Mouse (Mus musculus) embryonic fibroblast, embryonic 13.5 days (primary cell): ENCODE measurements at regions not wholly inside any gene's neighbourhood (a gene's known extent, or its start where the extent isn't known, plus 50 kb on each side); places are given as distances from the start of the nearest gene placed in this dataset.

Source experiments
- H3K27ac ChIP-seq: 2 replicates; pipeline ENCODE4 v1.5.1; 2012; ENCODE audit warnings: low read length, control low read depth, inconsistent platforms; ENCODE audit not compliant: insufficient read depth
- H3K4me1 ChIP-seq: 2 replicates; pipeline ENCODE4 v1.6.1; 2011; ENCODE audit warnings: low read length; ENCODE audit not compliant: control insufficient read depth, insufficient read depth
- H3K4me3 ChIP-seq: 2 replicates; pipeline ENCODE4 v1.5.1; 2011; ENCODE audit warnings: mild to moderate bottlenecking, control low read depth, low read length; ENCODE audit not compliant: insufficient read depth
- CTCF ChIP-seq: IDR thresholded peaks from 2 replicates; pipeline ENCODE4 v1.5.1; 2011; ENCODE audit warnings: mild to moderate bottlenecking, control low read depth, low read length, moderate library complexity, borderline replicate concordance; ENCODE audit not compliant: insufficient read depth
- POLR2A ChIP-seq: IDR thresholded peaks from 2 replicates; pipeline ENCODE4 v1.6.1; 2011; ENCODE audit warnings: low read depth, mild to moderate bottlenecking, control low read depth, low read length, moderate library complexity

DNA sequence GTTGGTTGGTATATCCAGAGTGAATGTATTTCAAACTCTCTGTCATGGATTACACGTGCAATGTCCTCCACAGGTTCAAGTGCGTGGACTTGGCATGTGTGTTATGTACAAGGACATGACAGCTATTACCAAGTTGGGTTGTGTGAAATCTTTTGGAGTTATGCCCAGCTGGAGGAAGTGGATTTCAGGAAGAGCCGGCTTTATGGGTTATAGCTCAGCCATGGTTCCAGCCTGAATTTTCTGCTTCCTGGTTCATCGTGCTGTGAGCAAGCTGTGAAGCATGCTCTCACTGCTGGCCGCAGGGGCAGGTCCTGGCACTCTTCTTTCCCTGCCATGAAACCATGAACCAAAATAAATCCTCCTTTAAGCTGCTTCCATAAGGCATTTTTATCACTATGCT is 144.6 kb upstream of the Lcorl start:
- H3K4me1 ChIP-seq, result no peaks in the 10 kb centered on the region

DNA sequence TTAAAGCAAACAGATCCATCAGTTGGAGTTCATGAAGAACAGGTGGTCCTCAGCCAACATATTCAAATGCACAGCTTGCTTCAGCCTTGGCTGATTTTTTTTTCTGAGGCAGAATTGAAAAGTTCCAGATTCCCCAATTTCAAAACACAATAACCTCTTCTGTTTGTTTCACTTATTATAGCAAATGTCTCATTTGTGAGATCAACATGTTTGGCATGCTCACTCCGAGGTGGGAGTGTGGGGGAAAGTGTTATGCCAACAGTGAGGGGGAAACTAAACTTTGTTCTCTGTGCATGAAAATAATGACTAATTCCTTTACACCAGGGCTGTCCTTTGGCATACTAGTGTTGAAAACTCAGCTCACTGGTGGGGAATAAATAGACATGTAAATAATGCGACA is 100.4 kb upstream of the Lcorl start:
- H3K4me3 ChIP-seq, result no peak overlapping the region
- no peaks in the 10 kb centered on the region for H3K4me1 ChIP-seq
- TF ChIP-seq CTCF (no peak), POLR2A (no peak)
- no peak overlapping the region for H3K27ac ChIP-seq

More for the DNA sequence above, 144.6 kb upstream of the Lcorl start:
- TF ChIP-seq CTCF (no peak), POLR2A (no peak)
- Histone ChIP-seq H3K27ac (no peak overlapping the region), H3K4me3 (no peak overlapping the region)

DNA sequence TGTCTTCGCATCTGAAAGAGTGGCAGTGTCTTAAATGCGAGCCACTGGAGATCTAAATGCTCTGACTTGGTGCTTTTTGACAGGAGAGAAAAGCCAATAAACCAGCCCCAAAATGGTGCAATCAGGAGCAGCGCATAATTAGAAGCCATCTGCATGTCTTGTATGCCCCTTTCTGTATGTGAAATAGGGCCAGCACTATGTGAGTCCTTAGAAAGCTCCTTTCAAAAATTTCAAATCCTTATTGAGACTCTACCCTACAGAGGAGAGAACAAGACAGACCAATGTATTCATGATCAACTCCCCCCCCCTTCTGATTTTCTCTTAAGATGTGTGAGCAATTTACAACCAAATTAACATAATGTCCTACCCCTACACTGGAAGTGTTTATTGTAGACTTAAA is 86.6 kb upstream of the Lcorl start:
- TF ChIP-seq CTCF (no peak), POLR2A (no peak)
- H3K27ac ChIP-seq, result no peak overlapping the region
- no peaks in the 10 kb centered on the region for H3K4me1 ChIP-seq
- no peak overlapping the region for H3K4me3 ChIP-seq

DNA sequence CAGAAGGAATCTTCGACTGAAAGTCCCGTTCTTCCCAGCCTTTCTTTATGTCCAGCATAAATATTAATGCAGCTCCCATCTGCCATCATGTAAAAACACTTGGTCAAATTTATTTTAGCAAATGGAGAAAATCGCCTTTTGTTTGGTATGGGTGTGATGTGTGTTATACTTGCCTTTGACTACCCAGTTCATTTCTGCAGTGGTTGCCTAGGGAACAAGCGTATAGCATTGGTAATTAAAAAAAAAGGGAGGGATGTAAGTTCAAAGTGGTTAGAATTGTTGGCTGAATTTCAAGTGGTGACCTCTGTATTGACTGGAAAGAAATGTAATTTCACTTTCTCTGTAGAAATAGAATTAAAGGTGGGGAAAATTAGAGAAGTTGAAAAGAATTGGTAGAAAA is 75.6 kb upstream of the Lcorl start:
- TF ChIP-seq POLR2A (no peak), CTCF (no peak)
- H3K4me3 ChIP-seq, result no peak overlapping the region
- H3K4me1 ChIP-seq, result no peaks in the 10 kb centered on the region
- H3K27ac ChIP-seq, result no peak overlapping the region

DNA sequence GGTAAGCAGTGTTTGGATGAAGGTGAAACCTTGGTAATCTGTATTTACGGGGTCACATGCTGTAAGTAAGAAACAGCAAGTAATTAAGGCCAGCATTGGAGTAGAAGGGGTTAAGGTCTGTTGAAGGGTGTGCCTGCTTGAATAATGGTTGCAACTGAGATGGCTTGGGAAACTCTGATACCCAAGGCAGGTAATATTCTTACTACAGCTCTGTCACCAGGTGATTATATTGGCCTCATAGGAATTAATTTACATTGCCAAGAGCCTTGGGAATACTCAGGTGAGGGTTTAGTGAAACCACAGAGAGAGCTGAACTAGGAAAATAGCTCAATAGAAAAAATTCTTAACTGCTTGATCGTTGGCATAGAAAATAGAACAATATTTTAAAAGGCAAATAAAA is 73.8 kb upstream of the Lcorl start:
- H3K4me1 ChIP-seq, result no peaks in the 10 kb centered on the region
- H3K27ac ChIP-seq, result no peak overlapping the region
- no peak overlapping the region for H3K4me3 ChIP-seq
- TF ChIP-seq CTCF, result no peak
- TF ChIP-seq POLR2A, result no peak

DNA sequence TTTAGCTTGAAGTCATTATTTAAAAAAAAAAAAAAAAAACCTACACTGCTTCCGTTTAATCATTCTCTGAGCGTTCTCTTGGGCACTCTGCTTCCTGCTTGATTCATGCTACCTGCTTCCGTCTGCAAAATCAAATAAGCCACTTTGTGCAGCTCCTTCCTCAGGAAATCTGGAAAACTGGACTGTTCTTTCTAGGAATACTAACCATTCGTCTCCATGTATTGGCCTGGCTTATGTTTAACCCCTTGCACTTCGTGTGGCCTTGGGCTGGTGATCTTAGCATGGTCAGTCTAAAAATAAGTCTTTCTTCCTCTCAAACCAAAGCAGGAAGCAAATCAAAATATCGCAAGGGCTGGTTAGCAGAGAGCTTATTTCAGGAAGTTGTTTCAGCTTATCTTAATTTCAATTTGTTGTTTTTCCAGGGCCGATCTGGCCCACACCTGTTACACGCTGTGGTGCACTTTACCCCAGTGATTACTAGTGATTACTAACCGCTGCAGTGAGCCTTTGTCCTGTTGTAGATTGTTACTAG is 68.5 kb upstream of the Lcorl start:
- TF ChIP-seq POLR2A, result no peak
- TF ChIP-seq CTCF, result no peak
- no peak overlapping the region for H3K4me3 ChIP-seq
- no peak overlapping the region for H3K27ac ChIP-seq
- no peaks in the 10 kb centered on the region for H3K4me1 ChIP-seq

DNA sequence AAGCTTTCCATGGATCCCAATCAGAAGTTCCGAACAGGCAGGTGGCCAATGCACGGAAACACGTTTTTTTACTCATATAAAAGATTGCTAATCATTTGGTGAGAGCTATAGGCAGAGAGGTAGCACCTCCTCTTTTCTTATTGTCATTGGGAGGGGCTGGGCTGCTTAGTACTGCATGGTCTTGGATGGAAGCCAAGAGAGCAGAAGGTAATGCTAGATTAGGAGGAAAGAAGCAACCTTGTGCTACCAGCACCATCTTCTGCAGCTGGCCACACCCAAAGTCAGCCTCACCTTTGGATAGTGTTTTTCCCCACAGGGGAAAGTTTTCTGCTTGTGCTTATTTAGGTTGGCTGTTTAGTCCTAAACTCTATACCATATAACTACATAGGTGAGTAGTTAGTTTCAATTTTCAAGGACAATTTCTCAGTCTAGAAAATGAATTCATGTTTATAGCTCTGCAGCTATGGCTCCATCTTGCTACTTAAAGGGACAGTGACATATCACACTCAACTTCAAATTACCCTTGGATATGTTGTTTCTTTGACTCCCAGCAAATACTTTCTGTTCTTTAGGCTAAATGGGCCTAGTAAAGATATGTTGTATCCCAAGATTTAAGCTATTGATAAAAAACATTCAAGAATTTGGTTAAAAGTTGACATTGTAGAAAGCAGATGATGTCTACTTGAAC is 66.6 kb upstream of the Lcorl start:
- TF ChIP-seq POLR2A (no peak), CTCF (no peak)
- H3K4me3 ChIP-seq, result no peak overlapping the region
- H3K4me1 ChIP-seq, result no peaks in the 10 kb centered on the region
- no peak overlapping the region for H3K27ac ChIP-seq
